ENCODE assay signal across 8 mouse cellular contexts in the genomic region with DNA sequence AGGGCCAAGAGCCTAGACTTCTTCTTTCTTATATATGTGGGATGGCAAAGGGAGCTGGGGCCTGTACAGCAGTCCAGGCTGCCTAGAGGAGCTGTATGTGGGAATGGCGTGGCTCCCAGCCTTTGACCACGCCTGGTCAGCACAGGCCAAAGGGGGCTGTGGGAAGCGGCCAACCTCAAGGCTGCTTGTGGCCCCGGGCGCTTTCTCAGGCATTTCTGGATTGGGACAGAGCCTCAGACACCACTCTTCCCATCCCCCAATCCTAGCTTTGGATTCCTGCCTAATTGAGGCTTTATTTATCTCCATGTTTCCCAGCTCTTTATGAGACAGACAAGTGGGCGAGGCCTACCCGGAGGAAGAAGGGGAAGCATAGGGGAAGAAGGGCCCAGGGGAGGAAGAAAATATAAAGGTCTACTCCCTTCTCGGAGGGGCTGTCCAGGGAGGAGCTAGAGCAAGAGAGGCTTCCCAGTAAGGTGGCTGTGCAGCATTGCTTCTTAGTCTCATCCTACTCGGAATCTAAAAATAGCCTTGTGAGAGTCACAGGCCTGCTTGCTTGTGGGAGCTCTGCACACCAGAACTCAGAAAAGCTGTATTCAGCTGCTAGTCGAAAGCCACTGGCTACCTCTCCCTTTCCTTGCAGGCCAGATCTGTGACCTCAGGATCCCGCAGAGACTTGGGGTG. TPM values are rescaled to one million over a fixed set of nuclear protein-coding genes. Genes with fewer than 3 reads are reported as not detected.
DNase-seq lines count a peak whose midpoint lies in the region; ATAC-seq and TF ChIP-seq lines count a peak whose summit lies in the region.

No protein-coding gene starts in this region.

- WGBS in hindbrain, embryonic 14.5 days, result 32% methylated on average over 11 of the region's 11 CpGs
- 27% methylated on average over 11 of the region's 11 CpGs for WGBS in lung, postnatal 0 days

- DNase-seq in NIH3T3 (ENCODE audit: low read depth), result peak; percentile 94
- peak; percentile 75 to 76 for DNase-seq in cerebellum, postnatal 10 days
- peak; percentile 68 to 85 for DNase-seq in frontal cortex, postnatal 36 days (ENCODE audit: low spot score in 2 of 2)
- peak; percentile 64 for DNase-seq in hindbrain, embryonic 14.5 days (ENCODE audit: low spot score)
- DNase-seq in layer of hippocampus, postnatal 25 days (ENCODE audit: extremely low spot score in 1 of 2, low spot score in 1 of 2), result peak; percentile 45 to 53
- DNase-seq in lung, postnatal 0 days (ENCODE audit: low spot score), result peak; percentile 93
- peak; percentile 85 for DNase-seq in right cerebral cortex, adult 18-20 months

- H3K4me1 ChIP-seq in hindbrain, embryonic 14.5 days (replicated peaks; ENCODE audit: control insufficient read depth, insufficient read depth, low read length), result peaks cover 25% of the 10 kb centered on the region
- peaks cover 24% of the 10 kb centered on the region; the same call in 1 of the 2 replicates for H3K4me1 ChIP-seq in lung, postnatal 0 days (ENCODE audit: insufficient read depth, low read depth, low read length)

- no peaks in the 10 kb centered on the region for H3K9me3 ChIP-seq in hindbrain, embryonic 14.5 days (ENCODE audit: control insufficient read depth, low read length)
- no peaks in the 10 kb centered on the region for H3K9me3 ChIP-seq in lung, postnatal 0 days (ENCODE audit: low read length)

- H3K27ac ChIP-seq in hindbrain, embryonic 14.5 days, result peak overlapping the region; percentile 86
- H3K27ac ChIP-seq in lung, postnatal 0 days (ENCODE audit: low read length), result peak overlapping the region; percentile 87

- H3K36me3 ChIP-seq in hindbrain, embryonic 14.5 days (replicated peaks; ENCODE audit: control insufficient read depth, insufficient read depth), result no peaks in the 10 kb centered on the region
- H3K36me3 ChIP-seq in lung, postnatal 0 days (ENCODE audit: insufficient read depth, low read length), result no peaks in the 10 kb centered on the region

- TF ChIP-seq EP300 in lung, postnatal 0 days (IDR thresholded peaks at IDR 0.05), result peak; percentile 39; the same call in 1 of the 2 replicates

- no peaks in the 10 kb centered on the region for H3K27me3 ChIP-seq in hindbrain, embryonic 14.5 days (ENCODE audit: control insufficient read depth, insufficient read depth, low read length)
- no peaks in the 10 kb centered on the region for H3K27me3 ChIP-seq in lung, postnatal 0 days (replicated peaks; ENCODE audit: insufficient read depth, low read length)

- TF ChIP-seq CTCF in lung, postnatal 0 days (IDR thresholded peaks at IDR 0.05), result no peak

- peak; percentile 70; the same call in 1 of the 2 replicates for ATAC-seq in hindbrain, embryonic 14.5 days (ENCODE audit: low FRiP score)
- peak; percentile 94 for ATAC-seq in lung, postnatal 0 days
- no peak for ATAC-seq in megakaryocyte-erythroid progenitor cell, adult 5-6 weeks (replicated peaks; ENCODE audit: low FRiP score, low TSS enrichment, poor library complexity, severe bottlenecking)

- peak overlapping the region; percentile 12; the same call in 1 of the 2 replicates for H3K4me2 ChIP-seq in hindbrain, embryonic 14.5 days (replicated peaks)
- peak overlapping the region; percentile 17; the same call in 1 of the 2 replicates for H3K4me2 ChIP-seq in lung, postnatal 0 days (replicated peaks; ENCODE audit: low read depth, low read length)

- H3K9ac ChIP-seq in hindbrain, embryonic 14.5 days, result peak overlapping the region; percentile 36; the same call in 1 of the 2 replicates
- H3K9ac ChIP-seq in lung, postnatal 0 days (replicated peaks; ENCODE audit: low read depth), result no peak overlapping the region

- no peak overlapping the region for H3K4me3 ChIP-seq in hindbrain, embryonic 14.5 days (replicated peaks; ENCODE audit: low read length)
- no peak overlapping the region for H3K4me3 ChIP-seq in lung, postnatal 0 days (ENCODE audit: low read depth, low read length)

RNA-seq across cellular contexts. Expression of gene Mprip, which starts 47.0 kb away (rescaled TPM):
- polyA plus RNA-seq in hindbrain, embryonic 14.5 days (2014; fragmentation: Nextera tagmentation; extraction: Ambion mirVana), result 68.1 and 71.5 TPM in 2 replicates
- 100 to 1,000 TPM; 267 to 302 TPM for total RNA-seq in layer of hippocampus, postnatal 25 days (2021)
- polyA plus RNA-seq in lung, postnatal 0 days (2015; fragmentation: Nextera tagmentation; extraction: Ambion mirVana), result 88.0 and 114 TPM in 2 replicates
- 53.1 and 65.7 TPM in 2 replicates for total RNA-seq in megakaryocyte-erythroid progenitor cell, adult 5-6 weeks (2014; fragmentation: Nextera tagmentation)
- 71.1 and 75.5 TPM in 2 replicates for total RNA-seq in megakaryocyte-erythroid progenitor cell, adult 5-6 weeks (2017)
